Mouse (Mus musculus) cortical plate, adult 2 months (tissue): ENCODE measurements at regions not wholly inside any gene's neighbourhood (a gene's known extent, or its start where the extent isn't known, plus 50 kb on each side); places are given as distances from the start of the nearest gene placed in this dataset.

ENCODE experiments used
- CTCF ChIP-seq: fragments of 200-500 bp; IDR thresholded peaks from 2 replicates; pipeline ENCODE4 v1.5.1; 2011; ENCODE audit warnings: mild to moderate bottlenecking, control low read depth, low read length; ENCODE audit not compliant: insufficient read depth; ENCODE audit errors: extremely low read depth
- POLR2A ChIP-seq: fragments of 200-500 bp; IDR thresholded peaks from 2 replicates; pipeline ENCODE4 v1.6.1; 2011; ENCODE audit warnings: mild to moderate bottlenecking, low read length, control low read depth; ENCODE audit not compliant: insufficient read depth; ENCODE audit errors: extremely low read depth

DNA sequence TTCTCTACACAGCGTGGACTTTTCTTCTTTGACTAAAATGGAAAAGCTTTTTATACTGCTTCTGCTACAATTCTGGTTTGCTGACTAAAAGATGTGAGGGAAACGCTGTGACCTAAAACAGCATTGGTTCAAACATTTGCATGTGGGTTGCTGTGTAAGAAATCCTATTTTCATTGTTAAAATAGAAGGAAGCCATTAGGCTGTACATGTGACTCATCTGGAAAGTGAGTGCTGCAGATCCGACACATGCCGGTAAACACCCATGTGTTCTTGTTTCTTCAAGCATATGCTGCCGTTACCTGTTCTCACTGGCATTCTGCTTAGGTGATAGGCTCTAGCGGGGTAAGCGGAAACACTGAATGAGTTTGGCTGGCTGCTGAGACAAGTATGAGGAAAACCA, 1362.6 kb downstream of the Gsdmc2 start:
- TF ChIP-seq POLR2A, result no peak
- no peak for TF ChIP-seq CTCF
